Mouse (Mus musculus) hindbrain, embryonic 13.5 days (tissue): ENCODE data around the gene Mrpl2. TPM values are rescaled to one million over a fixed set of nuclear protein-coding genes. Genes with fewer than 3 reads are reported as not detected.
A peak's percentile ranks its signal among the peaks of the same experiment; 100 is the strongest.

Experiments
- ATAC-seq: fragments of 200-750 bp; cut with Nextera tagmentation; 2 replicates; pipeline ENCODE4 v1.8.0; 2017; ENCODE audit warnings: moderate TSS enrichment; ENCODE audit not compliant: low FRiP score
- H3K27ac ChIP-seq: fragments of 300-500 bp; sonication (generic); 2 replicates; pipeline ENCODE4 v1.5.1; 2015; ENCODE audit warnings: inconsistent platforms, mild to moderate bottlenecking, moderate library complexity
- H3K27me3 ChIP-seq: fragments of 300-500 bp; sonication (generic); 2 replicates; pipeline ENCODE4 v1.6.1; 2015; ENCODE audit warnings: mild to moderate bottlenecking, inconsistent platforms
- H3K36me3 ChIP-seq: fragments of 300-500 bp; sonication (generic); 2 replicates; pipeline ENCODE4 v1.6.1; 2015; ENCODE audit warnings: mild to moderate bottlenecking, inconsistent platforms
- H3K4me1 ChIP-seq: fragments of 300-500 bp; sonication (generic); replicated peaks from 2 replicates; pipeline ENCODE4 v1.6.1; 2015; ENCODE audit warnings: inconsistent platforms
- H3K4me2 ChIP-seq: fragments of 300-500 bp; sonication (generic); 2 replicates; pipeline ENCODE4 v1.6.1; 2015; ENCODE audit warnings: inconsistent platforms, mild to moderate bottlenecking, moderate library complexity
- H3K4me3 ChIP-seq: fragments of 300-500 bp; sonication (generic); 2 replicates; pipeline ENCODE4 v1.5.1; 2015; ENCODE audit warnings: mild to moderate bottlenecking, inconsistent platforms
- H3K9ac ChIP-seq: fragments of 300-500 bp; sonication (generic); 2 replicates; pipeline ENCODE4 v1.6.1; 2015; ENCODE audit warnings: mild to moderate bottlenecking, inconsistent platforms
- H3K9me3 ChIP-seq: fragments of 300-500 bp; sonication (generic); 2 replicates; pipeline ENCODE4 v1.6.1; 2016; ENCODE audit warnings: inconsistent platforms
- WGBS: fragments of 180-500 bp; shearing (Covaris S2); methylation state at CpG from one replicate; pipeline ENCODE4 v1.1.7; 2015; 5-methylcytosine and 5-hydroxymethylcytosine counted together
- polyA plus RNA-seq: library from polyadenylated mRNA; unstranded; fragments of >200 nt; fragmentation: Nextera tagmentation; extraction: Ambion mirVana; gene quantifications from 2 replicates; pipeline ENCODE4 v1.2.1, GENCODE M21; 2015

The Mrpl2 gene
- polyA plus RNA-seq: 73.5 and 75.6 TPM in 2 replicates

- H3K9me3 ChIP-seq: no peaks in the 10 kb centered on the region
- H3K9ac ChIP-seq: peak within 1 kb of the TSS; percentile 89
- WGBS: under 1% methylated on average over 53 of the region's 53 CpGs
- H3K4me2 ChIP-seq: peak within 1 kb of the TSS; percentile 88
- H3K36me3 ChIP-seq: peaks cover 25% of the 10 kb centered on the region
- H3K4me1 ChIP-seq: peaks cover 44% of the 10 kb centered on the region
- peak within 1 kb of the TSS; percentile 75 for H3K4me3 ChIP-seq
- H3K27ac ChIP-seq: peak within 1 kb of the TSS; percentile 92
- no peaks in the 10 kb centered on the region for H3K27me3 ChIP-seq
- peak; percentile 66 for ATAC-seq
These were observed at the start of gene Mrpl2, which contains the start of gene Klc4 for GRCm38 (mm10) chr17:46645561-46646321. TSS of gene Mrpl2 (plus strand) at chr17:46646229. TSS of gene Klc4 (minus strand) at chr17:46646022.

GRCm38 (mm10) chr17:46597956-46598355 is 48.1 kb upstream of the Mrpl2 start:
- no peak overlapping the region for H3K4me2 ChIP-seq
- no peaks in the 10 kb centered on the region for H3K36me3 ChIP-seq
- no peak overlapping the region for H3K4me3 ChIP-seq
- no peak overlapping the region for H3K27ac ChIP-seq
- no peaks in the 10 kb centered on the region for H3K27me3 ChIP-seq
- H3K4me1 ChIP-seq: peaks cover 14% of the 10 kb centered on the region
- H3K9ac ChIP-seq: no peak overlapping the region
- H3K9me3 ChIP-seq: no peaks in the 10 kb centered on the region
- WGBS: 97% methylated on average over 11 of the region's 11 CpGs
- no peak for ATAC-seq

- peaks cover 9% of the 10 kb centered on the region for H3K4me1 ChIP-seq
- WGBS: 85% methylated on average over 4 of the region's 4 CpGs
- no peak for ATAC-seq
- no peaks in the 10 kb centered on the region for H3K27me3 ChIP-seq
- no peak overlapping the region for H3K27ac ChIP-seq
- H3K9me3 ChIP-seq: no peaks in the 10 kb centered on the region
- H3K4me3 ChIP-seq: no peak overlapping the region
- no peak overlapping the region for H3K9ac ChIP-seq
- H3K36me3 ChIP-seq: no peaks in the 10 kb centered on the region
- no peak overlapping the region for H3K4me2 ChIP-seq
These were observed 47.1 kb upstream of the Mrpl2 start for GRCm38 (mm10) chr17:46598963-46599362.

- H3K9ac ChIP-seq: no peak overlapping the region
- no peaks in the 10 kb centered on the region for H3K36me3 ChIP-seq
- no peak overlapping the region for H3K4me2 ChIP-seq
- no peaks in the 10 kb centered on the region for H3K9me3 ChIP-seq
- 95% methylated on average over 2 of the region's 2 CpGs for WGBS
- H3K27ac ChIP-seq: no peak overlapping the region
- no peak for ATAC-seq
- no peak overlapping the region for H3K4me3 ChIP-seq
- H3K27me3 ChIP-seq: no peaks in the 10 kb centered on the region
- H3K4me1 ChIP-seq: peaks cover 13% of the 10 kb centered on the region
These were observed 45.5 kb upstream of the Mrpl2 start for GRCm38 (mm10) chr17:46600569-46600968.

GRCm38 (mm10) chr17:46602212-46602611 is 43.8 kb upstream of the Mrpl2 start:
- 78% methylated on average over 9 of the region's 9 CpGs for WGBS
- no peak overlapping the region for H3K9ac ChIP-seq
- H3K4me2 ChIP-seq: no peak overlapping the region
- H3K27me3 ChIP-seq: no peaks in the 10 kb centered on the region
- H3K9me3 ChIP-seq: no peaks in the 10 kb centered on the region
- H3K4me3 ChIP-seq: no peak overlapping the region
- H3K27ac ChIP-seq: no peak overlapping the region
- no peak for ATAC-seq
- no peaks in the 10 kb centered on the region for H3K36me3 ChIP-seq
- H3K4me1 ChIP-seq: peaks cover 18% of the 10 kb centered on the region

- Histone ChIP-seq H3K4me1 (peaks cover 20% of the 10 kb centered on the region), H3K27ac (no peak overlapping the region), H3K4me2 (no peak overlapping the region), H3K36me3 (no peaks in the 10 kb centered on the region), H3K27me3 (no peaks in the 10 kb centered on the region), H3K4me3 (no peak overlapping the region), H3K9me3 (no peaks in the 10 kb centered on the region), H3K9ac (no peak overlapping the region)
- no peak for ATAC-seq
- 98% methylated on average over 4 of the region's 4 CpGs for WGBS
These were observed 42.8 kb upstream of the Mrpl2 start for GRCm38 (mm10) chr17:46603229-46603628.

- Histone ChIP-seq H3K4me1 (peaks cover 27% of the 10 kb centered on the region), H3K9me3 (no peaks in the 10 kb centered on the region), H3K36me3 (no peaks in the 10 kb centered on the region), H3K4me2 (no peak overlapping the region), H3K9ac (0 out of 2 replicates have a peak overlapping the region, but pooled peaks have one; percentile 19), H3K4me3 (no peak overlapping the region), H3K27ac (peak overlapping the region; percentile 62), H3K27me3 (no peaks in the 10 kb centered on the region)
- ATAC-seq: no peak
- 32% methylated on average over 5 of the region's 5 CpGs for WGBS
These were observed 40.9 kb upstream of the Mrpl2 start for GRCm38 (mm10) chr17:46605126-46605525.

GRCm38 (mm10) chr17:46605987-46606386 is 40.0 kb upstream of the Mrpl2 start:
- Histone ChIP-seq H3K4me3 (no peak overlapping the region), H3K4me1 (peaks cover 33% of the 10 kb centered on the region), H3K27me3 (no peaks in the 10 kb centered on the region), H3K9me3 (no peaks in the 10 kb centered on the region), H3K9ac (no peak overlapping the region), H3K4me2 (no peak overlapping the region), H3K36me3 (no peaks in the 10 kb centered on the region), H3K27ac (peak overlapping the region; percentile 46; the same call in 1 of the 2 replicates)
- ATAC-seq: no peak
- WGBS: 72% methylated on average over 12 of the region's 12 CpGs

GRCm38 (mm10) chr17:46609721-46610514 is 36.1 kb upstream of the Mrpl2 start:
- Histone ChIP-seq H3K4me3 (no peak overlapping the region), H3K36me3 (no peaks in the 10 kb centered on the region), H3K9me3 (no peaks in the 10 kb centered on the region), H3K27me3 (no peaks in the 10 kb centered on the region), H3K27ac (peak overlapping the region; percentile 23; the same call in 1 of the 2 replicates), H3K4me1 (peaks cover 53% of the 10 kb centered on the region), H3K9ac (no peak overlapping the region), H3K4me2 (no peak overlapping the region)
- ATAC-seq: no peak
- WGBS: 68% methylated on average over 15 of the region's 15 CpGs

GRCm38 (mm10) chr17:46611316-46611715 is 34.7 kb upstream of the Mrpl2 start:
- Histone ChIP-seq H3K27me3 (no peaks in the 10 kb centered on the region), H3K4me3 (no peak overlapping the region), H3K4me1 (peaks cover 43% of the 10 kb centered on the region), H3K9ac (no peak overlapping the region), H3K9me3 (no peaks in the 10 kb centered on the region), H3K27ac (no peak overlapping the region), H3K36me3 (no peaks in the 10 kb centered on the region), H3K4me2 (no peak overlapping the region)
- WGBS: 97% methylated on average over 6 of the region's 6 CpGs
- ATAC-seq: no peak

- no peak overlapping the region for H3K9ac ChIP-seq
- ATAC-seq: no peak
- peaks cover 50% of the 10 kb centered on the region for H3K4me1 ChIP-seq
- no peak overlapping the region for H3K4me2 ChIP-seq
- no peaks in the 10 kb centered on the region for H3K9me3 ChIP-seq
- WGBS: 62% methylated on average over 2 of the region's 2 CpGs
- no peak overlapping the region for H3K27ac ChIP-seq
- no peaks in the 10 kb centered on the region for H3K36me3 ChIP-seq
- H3K4me3 ChIP-seq: no peak overlapping the region
- no peaks in the 10 kb centered on the region for H3K27me3 ChIP-seq
These were observed 33.8 kb upstream of the Mrpl2 start for GRCm38 (mm10) chr17:46612189-46612588.

- 41% methylated on average over 4 of the region's 4 CpGs for WGBS
- no peak for ATAC-seq
- no peaks in the 10 kb centered on the region for H3K36me3 ChIP-seq
These were observed 33.2 kb upstream of the Mrpl2 start for GRCm38 (mm10) chr17:46612820-46613219.

More at GRCm38 (mm10) chr17:46612820-46613219, 33.2 kb upstream of the Mrpl2 start:
- Histone ChIP-seq H3K27ac (no peak overlapping the region), H3K9ac (no peak overlapping the region), H3K27me3 (no peaks in the 10 kb centered on the region), H3K9me3 (no peaks in the 10 kb centered on the region), H3K4me3 (no peak overlapping the region), H3K4me1 (peaks cover 56% of the 10 kb centered on the region), H3K4me2 (no peak overlapping the region)
